Mouse (Mus musculus): ENCODE data around the gene 4930402H24Rik. TPM values are rescaled to one million over a fixed set of nuclear protein-coding genes. Genes with fewer than 3 reads are reported as not detected.
A peak's percentile ranks its signal among the peaks of the same experiment; 100 is the strongest.

Gene 4930402H24Rik
- polyA plus RNA-seq (2014; fragmentation: Nextera tagmentation; extraction: Ambion mirVana), result 27.0 and 28.2 TPM in 2 replicates

- DNase-seq (peak; percentile 96), ATAC-seq (ENCODE audit: insufficient read depth) (peak; percentile 98)
- Histone ChIP-seq H3K4me1 (ENCODE audit: insufficient read depth) (peaks cover 11% of the 10 kb centered on the region), H3K27me3 (ENCODE audit: insufficient read depth, low read length) (no peaks in the 10 kb centered on the region), H3K9ac (peak within 1 kb of the TSS; percentile 86), H3K9me3 (ENCODE audit: low read depth, low read length) (no peaks in the 10 kb centered on the region), H3K4me3 (ENCODE audit: low read depth, low read length) (peak within 1 kb of the TSS; percentile 98), H3K36me3 (ENCODE audit: insufficient read depth) (no peaks in the 10 kb centered on the region), H3K4me2 (peak within 1 kb of the TSS; percentile 87), H3K27ac (ENCODE audit: low read depth) (0 out of 2 replicates have a peak within 1 kb of the TSS, but pooled peaks have one; percentile 6)
- WGBS, result 4% methylated on average over 49 of the region's 50 CpGs
- no peak for TF ChIP-seq CTCF (IDR thresholded peaks at IDR 0.05; ENCODE audit: low read depth)
Observed at GRCm38 (mm10) chr2:130905751-130906583, at the start of gene 4930402H24Rik, which contains the start of gene Atrn. 4930402H24Rik (minus strand) TSS chr2:130906406. Atrn (plus strand) TSS chr2:130906495.

- no peaks in the 10 kb centered on the region for H3K4me1 ChIP-seq (ENCODE audit: insufficient read depth)
- H3K4me3 ChIP-seq (ENCODE audit: low read depth, low read length), result no peak overlapping the region
- no peak overlapping the region for H3K27ac ChIP-seq (ENCODE audit: low read depth)
- WGBS, result 6% methylated on average over 1 of the region's 1 CpGs
- peak; percentile 94 for DNase-seq
- no peaks in the 10 kb centered on the region for H3K9me3 ChIP-seq (ENCODE audit: low read depth, low read length)
- H3K36me3 ChIP-seq (ENCODE audit: insufficient read depth), result peaks cover 6% of the 10 kb centered on the region; the same call in 1 of the 2 replicates
- peak; percentile 93 for TF ChIP-seq CTCF (IDR thresholded peaks at IDR 0.05; ENCODE audit: low read depth)
- no peak for ATAC-seq (ENCODE audit: insufficient read depth)
- no peaks in the 10 kb centered on the region for H3K27me3 ChIP-seq (ENCODE audit: insufficient read depth, low read length)
- H3K4me2 ChIP-seq, result no peak overlapping the region
- no peak overlapping the region for H3K9ac ChIP-seq
Observed at GRCm38 (mm10) chr2:130950548-130950947, 44.3 kb upstream of the 4930402H24Rik start.

- Histone ChIP-seq H3K27me3 (ENCODE audit: insufficient read depth, low read length) (no peaks in the 10 kb centered on the region), H3K4me2 (no peak overlapping the region), H3K4me3 (ENCODE audit: low read depth, low read length) (no peak overlapping the region), H3K27ac (ENCODE audit: low read depth) (no peak overlapping the region), H3K9me3 (ENCODE audit: low read depth, low read length) (no peaks in the 10 kb centered on the region), H3K9ac (no peak overlapping the region), H3K4me1 (ENCODE audit: insufficient read depth) (no peaks in the 10 kb centered on the region), H3K36me3 (ENCODE audit: insufficient read depth) (peaks cover 9% of the 10 kb centered on the region; the same call in 1 of the 2 replicates)
- no peak for TF ChIP-seq CTCF (IDR thresholded peaks at IDR 0.05; ENCODE audit: low read depth)
- DNase-seq, result no peak
- ATAC-seq (ENCODE audit: insufficient read depth), result no peak
- WGBS, result 83% methylated on average over 2 of the region's 2 CpGs
Observed at GRCm38 (mm10) chr2:130949781-130950180, 43.6 kb upstream of the 4930402H24Rik start.

GRCm38 (mm10) chr2:130932865-130933264 lies 26.7 kb upstream of the 4930402H24Rik start:
- Histone ChIP-seq H3K4me1 (ENCODE audit: insufficient read depth) (no peaks in the 10 kb centered on the region), H3K4me2 (no peak overlapping the region), H3K27me3 (ENCODE audit: insufficient read depth, low read length) (no peaks in the 10 kb centered on the region), H3K27ac (ENCODE audit: low read depth) (no peak overlapping the region), H3K4me3 (ENCODE audit: low read depth, low read length) (no peak overlapping the region), H3K9me3 (ENCODE audit: low read depth, low read length) (no peaks in the 10 kb centered on the region), H3K9ac (no peak overlapping the region), H3K36me3 (ENCODE audit: insufficient read depth) (0 out of 2 replicates have a peak, but pooled peaks cover 4% of the 10 kb centered on the region)
- TF ChIP-seq CTCF (IDR thresholded peaks at IDR 0.05; ENCODE audit: low read depth), result no peak
- WGBS, result 84% methylated on average over 12 of the region's 12 CpGs
- ATAC-seq (ENCODE audit: insufficient read depth) (no peak), DNase-seq (no peak)

- TF ChIP-seq CTCF (IDR thresholded peaks at IDR 0.05; ENCODE audit: low read depth), result no peak
- Histone ChIP-seq H3K36me3 (ENCODE audit: insufficient read depth) (0 out of 2 replicates have a peak, but pooled peaks cover 4% of the 10 kb centered on the region), H3K27ac (ENCODE audit: low read depth) (no peak overlapping the region), H3K4me2 (no peak overlapping the region), H3K4me3 (ENCODE audit: low read depth, low read length) (no peak overlapping the region), H3K27me3 (ENCODE audit: insufficient read depth, low read length) (no peaks in the 10 kb centered on the region), H3K9me3 (ENCODE audit: low read depth, low read length) (no peaks in the 10 kb centered on the region), H3K4me1 (ENCODE audit: insufficient read depth) (no peaks in the 10 kb centered on the region), H3K9ac (no peak overlapping the region)
- DNase-seq, result no peak
- 80% methylated on average over 5 of the region's 5 CpGs for WGBS
- no peak for ATAC-seq (ENCODE audit: insufficient read depth)
Observed at GRCm38 (mm10) chr2:130929994-130930393, 23.8 kb upstream of the 4930402H24Rik start.

GRCm38 (mm10) chr2:130928530-130928929 lies 22.3 kb upstream of the 4930402H24Rik start:
- no peak for TF ChIP-seq CTCF (IDR thresholded peaks at IDR 0.05; ENCODE audit: low read depth)
- no peak overlapping the region for H3K4me3 ChIP-seq (ENCODE audit: low read depth, low read length)
- no peak for DNase-seq
- H3K36me3 ChIP-seq (ENCODE audit: insufficient read depth), result 0 out of 2 replicates have a peak, but pooled peaks cover 2% of the 10 kb centered on the region
- H3K9me3 ChIP-seq (ENCODE audit: low read depth, low read length), result no peaks in the 10 kb centered on the region
- H3K9ac ChIP-seq, result no peak overlapping the region
- no peaks in the 10 kb centered on the region for H3K27me3 ChIP-seq (ENCODE audit: insufficient read depth, low read length)
- H3K4me1 ChIP-seq (ENCODE audit: insufficient read depth), result no peaks in the 10 kb centered on the region
- no peak overlapping the region for H3K27ac ChIP-seq (ENCODE audit: low read depth)
- H3K4me2 ChIP-seq, result no peak overlapping the region
- no peak for ATAC-seq (ENCODE audit: insufficient read depth)

GRCm38 (mm10) chr2:130928031-130928430 lies 21.8 kb upstream of the 4930402H24Rik start:
- TF ChIP-seq CTCF (IDR thresholded peaks at IDR 0.05; ENCODE audit: low read depth), result no peak
- no peaks in the 10 kb centered on the region for H3K9me3 ChIP-seq (ENCODE audit: low read depth, low read length)
- 87% methylated on average over 4 of the region's 4 CpGs for WGBS
- DNase-seq (no peak), ATAC-seq (ENCODE audit: insufficient read depth) (no peak)
- no peaks in the 10 kb centered on the region for H3K36me3 ChIP-seq (ENCODE audit: insufficient read depth)
- H3K9ac ChIP-seq, result no peak overlapping the region
- H3K27me3 ChIP-seq (ENCODE audit: insufficient read depth, low read length), result no peaks in the 10 kb centered on the region
- no peak overlapping the region for H3K27ac ChIP-seq (ENCODE audit: low read depth)
- no peaks in the 10 kb centered on the region for H3K4me1 ChIP-seq (ENCODE audit: insufficient read depth)
- no peak overlapping the region for H3K4me3 ChIP-seq (ENCODE audit: low read depth, low read length)
- no peak overlapping the region for H3K4me2 ChIP-seq
